Mouse (Mus musculus) intestine, embryonic 14.5 days (tissue): ENCODE results near the gene Akap9. TPM values are rescaled to one million over a fixed set of nuclear protein-coding genes. Genes with fewer than 3 reads are reported as not detected.

Source experiments
- ATAC-seq: fragments of 200-750 bp; cut with Nextera tagmentation; replicated peaks from 2 replicates; pipeline ENCODE4 v1.8.0; 2017; ENCODE audit warnings: low read depth, moderate number of reproducible peaks, moderate TSS enrichment, moderate library complexity; ENCODE audit not compliant: low FRiP score, low TSS enrichment
- DNase-seq: peaks from one replicate; pipeline ENCODE4 v3.0.0-alpha.2; 2018; ENCODE audit warnings: low spot score
- H3K27ac ChIP-seq: fragments of 300-500 bp; sonication (generic); 2 replicates; pipeline ENCODE4 v1.5.1; 2014; ENCODE audit warnings: low read depth, mild to moderate bottlenecking, control low read depth
- H3K27me3 ChIP-seq: fragments of 300-500 bp; sonication (generic); replicated peaks from 2 replicates; pipeline ENCODE4 v1.6.1; 2014; ENCODE audit warnings: low read length, control low read depth; ENCODE audit not compliant: control insufficient read depth, insufficient read depth
- H3K36me3 ChIP-seq: fragments of 300-500 bp; sonication (generic); 2 replicates; pipeline ENCODE4 v1.6.1; 2014; ENCODE audit warnings: low read length, control low read depth; ENCODE audit not compliant: control insufficient read depth, insufficient read depth
- H3K4me1 ChIP-seq: fragments of 300-500 bp; sonication (generic); replicated peaks from 2 replicates; pipeline ENCODE4 v1.6.1; 2014; ENCODE audit warnings: low read length, control low read depth, mixed read lengths; ENCODE audit not compliant: control insufficient read depth, insufficient read depth
- H3K4me2 ChIP-seq: fragments of 300-500 bp; sonication (generic); 2 replicates; pipeline ENCODE4 v1.6.1; 2014; ENCODE audit warnings: low read length
- H3K4me3 ChIP-seq: fragments of 300-500 bp; sonication (generic); 2 replicates; pipeline ENCODE4 v1.5.1; 2014; ENCODE audit warnings: low read depth, low read length, control low read depth, mixed read lengths
- H3K9ac ChIP-seq: fragments of 300-500 bp; sonication (generic); 2 replicates; pipeline ENCODE4 v1.6.1; 2014; ENCODE audit warnings: mild to moderate bottlenecking, low read length
- H3K9me3 ChIP-seq: fragments of 300-500 bp; sonication (generic); 2 replicates; pipeline ENCODE4 v1.6.1; 2016; ENCODE audit warnings: low read length, control low read depth; ENCODE audit not compliant: control insufficient read depth
- WGBS: fragments of 180-500 bp; shearing (Covaris S2); extraction: QIAGEN DNeasy Blood & Tissue Kit; methylation state at CpG from one replicate; pipeline ENCODE4 v1.1.7; 2014; 5-methylcytosine and 5-hydroxymethylcytosine counted together
- polyA plus RNA-seq: library from polyadenylated mRNA; unstranded; fragments of >200 nt; fragmentation: Nextera tagmentation; extraction: Ambion mirVana; gene quantifications from 2 replicates; pipeline ENCODE4 v1.2.1, GENCODE M21; 2014

Gene Akap9
- polyA plus RNA-seq, 1 experiment from 2014 or later = 129 TPM

DNA sequence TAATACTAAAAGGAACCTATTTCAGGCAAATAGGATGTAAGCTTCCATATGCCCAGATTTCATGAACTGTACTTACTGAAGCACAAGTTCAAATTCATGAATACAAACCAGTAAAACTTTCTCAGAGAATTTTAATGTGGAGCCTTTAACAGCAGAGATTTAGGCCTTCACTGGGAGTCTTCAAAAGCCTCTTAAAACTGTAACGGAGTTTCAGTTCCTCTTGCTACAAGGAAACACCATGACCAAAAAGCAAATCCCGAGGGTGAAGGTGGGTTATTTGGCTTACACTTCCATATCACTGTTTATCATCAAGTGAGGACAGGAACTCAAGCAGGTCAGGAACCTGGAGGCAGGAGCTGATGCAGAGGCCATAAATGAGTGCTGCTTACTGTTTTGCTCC lies 153.7 kb downstream of the Akap9 start:
- peaks cover 96% of the 10 kb centered on the region for H3K36me3 ChIP-seq

DNA sequence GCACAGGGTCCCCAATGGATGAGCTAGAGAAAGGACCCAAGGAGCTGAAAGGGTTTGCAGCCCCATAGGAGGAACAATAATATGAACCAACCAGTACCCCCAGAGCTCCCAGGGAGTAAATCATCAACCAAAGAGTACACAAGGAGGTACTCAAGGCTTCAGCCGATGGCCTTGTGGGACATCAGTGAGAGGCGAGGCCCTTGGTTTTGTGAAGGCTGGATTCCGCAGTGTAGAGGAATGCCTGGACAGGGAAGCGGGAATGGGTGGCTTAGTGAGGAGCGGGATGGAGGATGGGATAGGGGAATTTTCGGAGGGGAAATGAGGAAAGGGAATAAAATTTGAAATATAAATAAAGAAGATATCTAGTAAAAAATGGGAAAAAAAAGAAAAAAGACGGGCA lies 157.1 kb downstream of the Akap9 start:
- ATAC-seq = peak; percentile 74; the same call in 1 of the 2 replicates

More for the DNA sequence above, 153.7 kb downstream of the Akap9 start:
- Histone ChIP-seq H3K9me3 (no peaks in the 10 kb centered on the region), H3K27ac (no peak overlapping the region), H3K27me3 (no peaks in the 10 kb centered on the region), H3K4me2 (no peak overlapping the region), H3K9ac (no peak overlapping the region), H3K4me3 (no peak overlapping the region), H3K4me1 (no peaks in the 10 kb centered on the region)
- 84% methylated on average over 2 of the region's 2 CpGs for WGBS
- no peak for DNase-seq
- ATAC-seq = no peak

GRCm38 (mm10) chr5:4086309-4086708 lies 158.5 kb downstream of the Akap9 start:
- Histone ChIP-seq H3K4me2 (no peak overlapping the region), H3K9ac (no peak overlapping the region), H3K4me3 (no peak overlapping the region), H3K36me3 (peaks cover 95% of the 10 kb centered on the region), H3K9me3 (no peaks in the 10 kb centered on the region), H3K27ac (no peak overlapping the region), H3K27me3 (no peaks in the 10 kb centered on the region), H3K4me1 (no peaks in the 10 kb centered on the region)
- ATAC-seq = no peak
- 82% methylated on average over 4 of the region's 4 CpGs for WGBS
- no peak for DNase-seq

More for the DNA sequence above, 157.1 kb downstream of the Akap9 start:
- Histone ChIP-seq H3K4me3 (no peak overlapping the region), H3K9ac (no peak overlapping the region), H3K4me2 (no peak overlapping the region), H3K9me3 (no peaks in the 10 kb centered on the region), H3K4me1 (no peaks in the 10 kb centered on the region), H3K27me3 (no peaks in the 10 kb centered on the region), H3K36me3 (peaks cover 98% of the 10 kb centered on the region), H3K27ac (no peak overlapping the region)
- DNase-seq = no peak
- WGBS = 79% methylated on average over 7 of the region's 7 CpGs

GRCm38 (mm10) chr5:4088190-4088589 lies 160.3 kb downstream of the Akap9 start:
- Histone ChIP-seq H3K36me3 (peaks cover 94% of the 10 kb centered on the region), H3K4me1 (no peaks in the 10 kb centered on the region), H3K4me2 (no peak overlapping the region), H3K27ac (no peak overlapping the region), H3K9me3 (no peaks in the 10 kb centered on the region), H3K27me3 (no peaks in the 10 kb centered on the region), H3K9ac (no peak overlapping the region), H3K4me3 (no peak overlapping the region)
- ATAC-seq = no peak
- DNase-seq = no peak
- WGBS = 85% methylated on average over 5 of the region's 5 CpGs

- no peak overlapping the region for H3K4me3 ChIP-seq
- no peaks in the 10 kb centered on the region for H3K9me3 ChIP-seq
- H3K9ac ChIP-seq = no peak overlapping the region
- 96% methylated on average over 5 of the region's 5 CpGs for WGBS
- peaks cover 63% of the 10 kb centered on the region for H3K36me3 ChIP-seq
- H3K27ac ChIP-seq = no peak overlapping the region
- ATAC-seq (no peak), DNase-seq (no peak)
- no peak overlapping the region for H3K4me2 ChIP-seq
- H3K27me3 ChIP-seq = no peaks in the 10 kb centered on the region
- H3K4me1 ChIP-seq = no peaks in the 10 kb centered on the region
These were observed 166.6 kb downstream of the Akap9 start for GRCm38 (mm10) chr5:4094471-4094870.

- Histone ChIP-seq H3K4me1 (peaks cover 9% of the 10 kb centered on the region; the same call in 1 of the 2 replicates), H3K9ac (no peak overlapping the region), H3K36me3 (peaks cover 44% of the 10 kb centered on the region), H3K4me3 (no peak overlapping the region), H3K4me2 (no peak overlapping the region), H3K27ac (no peak overlapping the region), H3K9me3 (0 out of 2 replicates have a peak, but pooled peaks cover 4% of the 10 kb centered on the region), H3K27me3 (no peaks in the 10 kb centered on the region)
- 93% methylated on average over 4 of the region's 4 CpGs for WGBS
- no peak for DNase-seq
- ATAC-seq = no peak
These were observed 173.2 kb downstream of the Akap9 start for GRCm38 (mm10) chr5:4101031-4101430.

DNA sequence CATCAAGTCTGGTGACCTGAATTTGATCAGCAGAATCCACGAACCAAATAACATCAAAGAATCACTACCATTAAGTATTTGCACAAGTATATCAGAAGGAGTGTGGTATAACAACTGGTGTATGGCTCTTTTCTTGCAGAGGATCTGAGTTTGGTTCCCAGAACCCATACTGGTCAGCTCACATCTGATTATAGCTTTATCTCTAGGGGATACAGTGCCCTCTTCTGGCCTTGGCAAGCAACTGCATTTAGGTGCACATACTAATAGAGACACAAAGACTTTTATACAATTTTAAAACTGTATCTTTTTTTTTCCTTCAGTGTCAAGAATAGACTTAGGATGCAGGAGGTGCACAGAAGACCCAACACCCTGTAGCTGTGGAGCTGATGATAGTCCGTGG lies 173.9 kb downstream of the Akap9 start:
- 91% methylated on average over 2 of the region's 2 CpGs for WGBS
- Histone ChIP-seq H3K9ac (no peak overlapping the region), H3K36me3 (peaks cover 44% of the 10 kb centered on the region), H3K4me1 (peaks cover 9% of the 10 kb centered on the region; the same call in 1 of the 2 replicates), H3K9me3 (0 out of 2 replicates have a peak, but pooled peaks cover 4% of the 10 kb centered on the region), H3K4me3 (no peak overlapping the region), H3K27ac (no peak overlapping the region), H3K4me2 (no peak overlapping the region), H3K27me3 (no peaks in the 10 kb centered on the region)
- ATAC-seq (no peak), DNase-seq (no peak)

DNA sequence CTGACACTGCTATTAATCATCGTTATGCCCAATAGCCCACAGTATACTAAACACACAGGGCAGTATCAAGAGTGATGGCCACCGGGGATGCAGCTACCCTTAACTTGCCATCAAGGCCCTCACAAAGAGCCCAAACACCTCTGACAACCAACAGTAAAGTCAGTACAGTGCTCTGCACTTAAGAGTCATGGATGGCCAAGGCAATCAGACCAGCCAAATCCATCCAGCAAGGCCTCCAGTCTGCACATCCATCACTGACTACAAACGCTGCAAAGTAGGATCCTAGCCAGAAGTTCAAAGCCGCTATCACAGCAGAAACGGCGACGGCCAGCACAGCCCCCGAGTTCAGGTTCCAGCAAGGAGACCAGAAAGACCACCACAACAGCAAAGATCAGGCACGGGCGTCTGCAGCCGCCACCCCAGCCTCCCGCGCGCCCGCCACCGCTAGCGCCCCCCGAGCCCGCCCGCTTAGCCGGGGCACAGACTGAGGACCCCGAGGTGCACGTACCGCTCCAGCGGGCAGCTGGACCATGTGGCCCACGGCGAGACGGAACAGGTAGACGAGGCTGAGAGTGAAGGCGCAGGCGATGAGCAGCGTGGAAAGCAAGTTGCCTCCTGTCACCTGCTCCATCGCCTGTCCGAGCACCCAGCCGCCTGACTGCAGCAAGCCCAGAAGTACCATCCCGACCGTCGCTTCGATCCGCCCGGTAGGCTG lies 175.9 kb downstream of the Akap9 start:
- peaks cover 40% of the 10 kb centered on the region for H3K36me3 ChIP-seq
- peak overlapping the region; percentile 99 for H3K4me3 ChIP-seq
- H3K4me1 ChIP-seq = peaks cover 9% of the 10 kb centered on the region; the same call in 1 of the 2 replicates
- no peaks in the 10 kb centered on the region for H3K27me3 ChIP-seq
- WGBS = 1% methylated on average over 41 of the region's 41 CpGs
- ATAC-seq = peak; percentile 59
- 0 out of 2 replicates have a peak, but pooled peaks cover 4% of the 10 kb centered on the region for H3K9me3 ChIP-seq
- peak overlapping the region; percentile 94 for H3K27ac ChIP-seq
- no peak for DNase-seq
- peak overlapping the region; percentile 64 for H3K4me2 ChIP-seq
- peak overlapping the region; percentile 81 for H3K9ac ChIP-seq
